7 mouse cellular contexts compared by ENCODE assay signal in genomic region chr11:54695951-54696350, GRCm38 (mm10).
DNase-seq lines count a peak whose midpoint lies in the region; ATAC-seq lines count a peak whose summit lies in the region.

No protein-coding gene starts in this region.

- no peak for ATAC-seq in CD4-positive, CD25-positive, alpha-beta regulatory T cell, adult 4 months

- intact Hi-C loops in heart, postnatal 36 days (cut with DNase I): no loop called here

- peak; percentile 82 for DNase-seq in heart, adult 11 months
- DNase-seq in heart, postnatal 36 days: no peak
- DNase-seq in retina, postnatal 1 day: peak; percentile 15
- no peak for DNase-seq in retina, embryonic 14.5 days (ENCODE audit: low spot score)
- peak; percentile 54 for DNase-seq in adrenal gland, postnatal 25 days
- DNase-seq in thymus, postnatal 0 days (ENCODE audit: low spot score): no peak

Comparison
In these comparisons a context has a peak if more than half of its experiments do, and no peak if none do; other contexts are left out.
1. DNase-seq: peak in heart, adult 11 months (single experiment), retina, postnatal 1 day (single experiment) and adrenal gland, postnatal 25 days (single experiment); none in heart, postnatal 36 days (0 of 2), retina, embryonic 14.5 days (single experiment) and thymus, postnatal 0 days (single experiment).